Mouse (Mus musculus): ENCODE measurements around the gene Chtop. TPM values are rescaled to one million over a fixed set of nuclear protein-coding genes. Genes with fewer than 3 reads are reported as not detected.

Gene Chtop
- polyA plus RNA-seq, 1 experiment from 2014 or later, result 228 TPM

DNA sequence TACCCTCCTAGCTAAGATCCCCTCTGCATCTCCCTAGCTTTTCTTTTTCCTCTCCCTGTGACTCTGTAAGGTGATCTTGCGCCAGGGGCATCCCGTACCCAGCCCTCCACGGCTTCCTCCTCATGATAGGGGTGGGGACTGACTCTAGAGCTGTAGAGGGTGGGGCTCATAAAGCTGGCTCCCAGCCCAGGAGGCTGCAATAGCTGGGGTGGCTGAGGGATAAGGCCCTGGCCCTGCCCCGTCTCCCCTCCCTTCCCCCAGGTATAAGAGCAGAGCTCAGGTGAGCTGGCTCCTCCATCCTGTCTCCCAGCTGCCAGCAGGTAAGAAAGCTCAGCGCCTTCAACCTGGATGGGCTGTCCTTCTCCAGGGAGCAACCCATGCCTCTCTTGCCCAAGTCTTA lies 17.3 kb upstream of the Chtop start, which contains the start of gene S100a14:
Gene S100a14, plus strand, starts transcription at position 277 of the 400 bp plus-strand sequence.
- Histone ChIP-seq H3K9me3 (no peaks in the 10 kb centered on the region), H3K9ac (no peak within 1 kb of the TSS), H3K27me3 (no peaks in the 10 kb centered on the region), H3K4me1 (no peaks in the 10 kb centered on the region), H3K4me3 (replicated peaks) (no peak within 1 kb of the TSS), H3K36me3 (replicated peaks) (no peaks in the 10 kb centered on the region), H3K27ac (no peak within 1 kb of the TSS), H3K4me2 (no peak within 1 kb of the TSS)
- WGBS, result 84% methylated on average over 5 of the region's 5 CpGs
- no peak for ATAC-seq (ENCODE audit: low FRiP score)

DNA sequence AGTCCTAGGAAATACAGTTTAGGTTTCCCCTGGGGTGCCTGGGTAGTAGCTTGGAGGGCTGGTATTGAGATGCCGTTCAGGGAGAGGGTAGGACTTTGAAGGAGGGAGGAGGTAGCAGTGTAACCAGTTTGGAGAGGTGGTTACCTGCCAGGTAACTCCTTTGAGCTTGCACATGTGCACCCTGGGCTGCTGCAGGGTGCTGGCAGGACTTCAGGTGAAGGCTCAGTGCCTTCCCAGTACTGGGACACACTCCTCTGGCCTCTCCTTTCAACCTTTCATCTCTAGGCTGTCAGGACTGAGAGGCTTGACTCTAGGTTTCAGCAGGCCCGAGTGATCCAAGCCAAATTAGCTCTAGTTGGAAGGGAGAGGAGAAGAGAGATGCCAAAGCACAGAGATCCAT lies 16.8 kb upstream of the Chtop start:
- 92% methylated on average over 2 of the region's 2 CpGs for WGBS

DNA sequence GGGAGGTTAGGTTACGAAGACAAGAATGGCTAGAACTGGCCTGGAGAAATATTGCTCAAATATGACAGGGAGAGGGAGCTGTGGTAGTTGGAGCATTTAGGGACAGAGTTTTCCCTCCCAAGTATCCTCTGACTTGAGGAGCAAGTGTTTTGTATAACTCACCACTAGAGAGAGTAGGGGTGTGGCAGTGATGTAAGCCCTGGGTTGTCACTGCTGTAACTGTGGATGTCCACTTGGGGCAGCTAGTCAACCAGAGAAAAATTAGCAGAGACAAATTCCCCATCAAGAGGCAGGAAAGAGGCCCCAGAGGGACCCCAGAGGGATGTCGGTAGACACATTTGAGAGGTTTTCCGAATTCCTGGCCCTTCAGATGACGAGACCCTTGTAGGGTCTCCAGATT lies 16.1 kb upstream of the Chtop start:
- Histone ChIP-seq H3K4me3 (replicated peaks) (no peak overlapping the region), H3K4me2 (no peak overlapping the region), H3K27me3 (no peaks in the 10 kb centered on the region), H3K27ac (no peak overlapping the region), H3K4me1 (no peaks in the 10 kb centered on the region), H3K36me3 (replicated peaks) (no peaks in the 10 kb centered on the region), H3K9me3 (no peaks in the 10 kb centered on the region), H3K9ac (no peak overlapping the region)
- 70% methylated on average over 4 of the region's 4 CpGs for WGBS
- ATAC-seq (ENCODE audit: low FRiP score), result no peak

More for the DNA sequence above, 16.8 kb upstream of the Chtop start:
- Histone ChIP-seq H3K4me2 (no peak overlapping the region), H3K27ac (no peak overlapping the region), H3K9ac (no peak overlapping the region), H3K4me1 (no peaks in the 10 kb centered on the region), H3K27me3 (no peaks in the 10 kb centered on the region), H3K9me3 (no peaks in the 10 kb centered on the region), H3K36me3 (replicated peaks) (no peaks in the 10 kb centered on the region), H3K4me3 (replicated peaks) (no peak overlapping the region)
- no peak for ATAC-seq (ENCODE audit: low FRiP score)

DNA sequence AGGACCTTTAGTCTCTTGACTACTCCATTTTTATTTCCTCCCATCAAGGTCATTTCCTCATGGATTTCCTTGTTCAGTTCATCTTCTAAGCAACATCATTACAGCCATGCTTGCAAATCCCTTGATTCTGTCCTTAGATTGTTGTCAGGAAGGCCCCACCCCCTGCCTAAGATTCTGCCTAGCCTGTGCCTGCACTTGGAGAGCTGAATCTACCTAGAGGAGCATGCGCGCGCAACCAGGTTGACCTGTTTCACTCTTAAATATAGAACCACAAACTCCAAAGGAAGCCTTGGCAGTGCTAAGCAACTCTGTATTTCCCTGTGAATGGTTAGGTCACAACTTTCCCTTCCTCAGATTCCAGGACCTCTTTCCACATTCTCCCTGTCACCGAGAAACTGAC lies 8.4 kb upstream of the Chtop start:
- Histone ChIP-seq H3K9ac (no peak overlapping the region), H3K27me3 (peaks cover 38% of the 10 kb centered on the region), H3K27ac (no peak overlapping the region), H3K4me3 (replicated peaks) (no peak overlapping the region), H3K36me3 (replicated peaks) (no peaks in the 10 kb centered on the region), H3K4me1 (peaks cover 16% of the 10 kb centered on the region), H3K9me3 (no peaks in the 10 kb centered on the region), H3K4me2 (no peak overlapping the region)
- 86% methylated on average over 4 of the region's 4 CpGs for WGBS
- no peak for ATAC-seq (ENCODE audit: low FRiP score)

DNA sequence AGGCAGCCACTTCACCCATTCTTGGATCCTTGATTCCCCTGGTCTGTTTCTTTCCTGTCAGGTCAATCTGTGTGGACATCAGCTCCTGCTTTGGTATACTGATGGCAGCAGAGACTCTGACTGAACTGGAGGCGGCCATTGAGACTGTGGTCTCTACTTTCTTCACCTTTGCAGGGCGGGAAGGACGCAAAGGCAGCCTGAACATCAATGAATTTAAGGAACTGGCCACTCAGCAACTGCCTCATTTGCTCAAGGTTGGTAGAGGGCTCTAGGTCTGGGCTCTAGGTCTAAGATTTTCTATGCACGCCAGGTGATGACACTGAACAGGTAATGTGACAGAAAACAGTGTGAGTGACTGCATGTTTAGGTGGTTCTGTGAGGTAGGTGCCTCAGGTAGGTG lies 6.5 kb upstream of the Chtop start:
- H3K9ac ChIP-seq, result no peak overlapping the region
- H3K36me3 ChIP-seq (replicated peaks), result no peaks in the 10 kb centered on the region
- no peak overlapping the region for H3K27ac ChIP-seq
- ATAC-seq (ENCODE audit: low FRiP score), result no peak
- H3K27me3 ChIP-seq, result peaks cover 49% of the 10 kb centered on the region
- 86% methylated on average over 4 of the region's 4 CpGs for WGBS
- H3K4me3 ChIP-seq (replicated peaks), result no peak overlapping the region
- no peaks in the 10 kb centered on the region for H3K9me3 ChIP-seq
- H3K4me1 ChIP-seq, result peaks cover 16% of the 10 kb centered on the region
- H3K4me2 ChIP-seq, result no peak overlapping the region

DNA sequence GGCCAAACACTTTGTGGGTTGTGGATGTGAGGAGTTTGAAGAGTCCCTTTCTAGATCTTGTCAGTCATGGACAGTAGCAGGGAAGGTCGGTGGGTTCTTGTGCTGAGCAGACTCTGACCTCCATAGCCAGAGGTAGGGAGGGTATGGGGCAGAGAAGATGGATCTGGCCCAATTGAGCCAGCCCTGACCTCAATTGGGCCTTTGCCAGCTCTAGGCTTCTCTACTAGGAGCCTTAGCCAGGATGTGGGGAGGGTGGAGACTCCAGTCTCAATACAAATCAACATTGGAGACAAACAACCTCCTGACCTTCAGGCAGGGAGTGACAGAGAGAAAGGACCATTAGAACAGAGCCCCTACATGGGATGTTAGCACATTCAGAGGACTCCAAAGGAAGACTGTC lies 5.9 kb upstream of the Chtop start:
- no peaks in the 10 kb centered on the region for H3K36me3 ChIP-seq (replicated peaks)
- H3K4me2 ChIP-seq, result peak overlapping the region; percentile 60
- H3K9me3 ChIP-seq, result no peaks in the 10 kb centered on the region
- ATAC-seq (ENCODE audit: low FRiP score), result no peak
- peaks cover 48% of the 10 kb centered on the region for H3K27me3 ChIP-seq
- peak overlapping the region; percentile 32 for H3K4me3 ChIP-seq (replicated peaks)
- H3K4me1 ChIP-seq, result peaks cover 16% of the 10 kb centered on the region
- 57% methylated on average over 1 of the region's 1 CpGs for WGBS
- H3K9ac ChIP-seq, result peak overlapping the region; percentile 47; the same call in 1 of the 2 replicates
- H3K27ac ChIP-seq, result no peak overlapping the region

DNA sequence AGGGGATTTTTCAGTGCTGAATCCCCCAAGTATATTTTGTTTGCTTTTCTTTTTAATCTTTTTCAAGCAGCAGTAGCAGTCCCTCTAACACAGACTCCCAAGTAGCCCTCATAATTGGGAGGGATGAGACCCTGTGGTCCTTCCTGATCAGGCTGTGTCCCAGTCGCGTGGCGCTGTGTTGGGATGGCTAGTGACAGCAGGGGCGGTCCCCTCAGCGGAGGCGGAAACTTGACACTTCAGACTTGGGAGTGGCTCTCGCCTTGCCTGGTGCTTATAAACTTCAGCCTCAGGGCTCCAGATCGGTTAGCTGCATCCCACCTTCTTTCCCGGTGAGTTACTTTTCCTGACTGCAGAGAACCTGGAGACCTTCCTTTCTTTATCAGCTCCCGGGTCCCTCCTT lies 5.4 kb upstream of the Chtop start:
- ATAC-seq (ENCODE audit: low FRiP score), result peak; percentile 74; the same call in 1 of the 2 replicates
- peak overlapping the region; percentile 47 for H3K9ac ChIP-seq

DNA sequence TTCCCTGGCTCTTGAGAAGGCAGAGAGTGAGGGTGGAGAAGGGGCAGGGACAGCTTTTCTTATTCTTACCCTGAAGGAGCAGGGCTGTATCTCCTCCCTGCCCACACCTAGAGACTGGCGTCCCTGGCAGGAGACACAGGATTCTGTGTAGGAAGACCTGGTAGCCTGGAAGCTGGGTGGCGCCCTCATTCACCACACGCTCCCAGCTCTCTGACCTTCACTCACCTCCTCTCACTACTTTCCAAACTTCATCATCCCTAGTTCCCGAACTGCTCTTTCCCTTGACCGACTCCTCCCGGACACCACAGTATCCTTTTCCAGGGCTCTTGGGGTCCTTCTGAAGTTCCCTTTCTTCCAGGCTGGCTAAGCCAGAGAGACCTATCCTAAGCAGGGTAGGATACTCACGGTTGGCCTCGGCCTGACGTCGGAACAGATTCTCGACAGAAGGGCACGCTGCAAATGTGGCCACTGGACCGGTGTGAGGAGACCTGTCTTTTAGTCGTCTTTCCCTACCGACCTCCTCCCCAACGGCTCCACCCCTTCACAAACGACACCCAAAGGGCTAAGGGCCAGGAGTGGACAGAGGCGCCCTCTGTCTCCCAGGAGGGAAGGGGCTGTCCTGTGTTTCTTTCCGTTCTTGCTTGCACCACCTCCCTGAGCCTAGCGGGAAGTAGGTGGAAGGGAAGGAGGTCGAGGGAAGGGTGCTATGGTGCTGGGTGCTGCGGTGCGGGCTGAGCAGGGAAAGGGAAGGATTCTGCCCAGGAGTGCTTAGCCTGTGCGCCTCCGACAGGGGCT lies 4.7 kb upstream of the Chtop start, which contains the start of the genes S100a1 and S100a13:
Gene S100a1, minus strand, starts transcription at position 597 of the 795 bp plus-strand sequence.
Gene S100a13, plus strand, starts transcription at position 640 of the 795 bp plus-strand sequence.
- Histone ChIP-seq H3K36me3 (replicated peaks) (no peaks in the 10 kb centered on the region), H3K27ac (no peak within 1 kb of the TSS), H3K9me3 (no peaks in the 10 kb centered on the region), H3K27me3 (peaks cover 46% of the 10 kb centered on the region), H3K4me3 (replicated peaks) (peak within 1 kb of the TSS; percentile 32), H3K9ac (peak within 1 kb of the TSS; percentile 47), H3K4me1 (peaks cover 16% of the 10 kb centered on the region), H3K4me2 (peak within 1 kb of the TSS; percentile 60)
- ATAC-seq (ENCODE audit: low FRiP score), result no peak
- WGBS, result 3% methylated on average over 25 of the region's 25 CpGs

More for the DNA sequence above, 5.4 kb upstream of the Chtop start:
- peak overlapping the region; percentile 32 for H3K4me3 ChIP-seq (replicated peaks)
- no peaks in the 10 kb centered on the region for H3K36me3 ChIP-seq (replicated peaks)
- WGBS, result under 1% methylated on average over 10 of the region's 10 CpGs
- H3K4me1 ChIP-seq, result peaks cover 16% of the 10 kb centered on the region
- H3K4me2 ChIP-seq, result peak overlapping the region; percentile 60
- no peak overlapping the region for H3K27ac ChIP-seq
- H3K27me3 ChIP-seq, result peaks cover 46% of the 10 kb centered on the region
- no peaks in the 10 kb centered on the region for H3K9me3 ChIP-seq

DNA sequence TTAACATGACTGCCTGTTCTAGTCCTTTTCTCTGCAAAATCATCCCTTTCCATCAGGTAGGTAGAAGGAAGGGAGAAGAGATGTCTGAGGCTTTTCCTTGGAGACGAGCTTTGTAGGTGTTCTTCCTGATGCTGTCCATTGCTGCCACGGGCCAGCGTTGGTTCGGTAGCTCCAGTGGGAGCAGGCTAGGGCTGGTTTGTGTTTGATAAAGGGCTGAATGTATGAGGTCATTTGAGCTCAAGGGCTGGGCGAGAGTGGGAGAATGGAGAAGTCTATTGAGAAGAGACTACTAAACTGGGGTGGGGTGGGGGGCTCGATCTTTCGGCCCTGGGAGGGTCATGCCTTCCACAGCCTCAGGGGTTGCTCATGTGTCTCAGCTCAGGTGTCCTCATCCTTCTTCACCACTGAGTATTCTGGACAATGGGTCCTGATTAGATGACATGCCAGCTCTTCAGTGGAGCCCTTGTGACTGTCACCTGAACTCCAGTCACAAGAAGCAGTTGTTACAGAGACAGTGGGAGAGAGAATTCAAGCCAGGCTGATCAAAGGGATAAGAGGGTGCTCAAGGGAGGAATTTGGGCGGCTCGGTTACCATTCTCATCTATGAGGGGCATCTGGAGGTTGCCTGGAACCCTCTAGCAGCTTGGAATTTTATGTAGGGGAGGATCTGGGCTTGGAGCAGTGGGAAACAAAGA lies 3.8 kb upstream of the Chtop start:
- Histone ChIP-seq H3K4me1 (peaks cover 19% of the 10 kb centered on the region), H3K36me3 (replicated peaks) (no peaks in the 10 kb centered on the region), H3K4me3 (replicated peaks) (no peak overlapping the region), H3K27ac (no peak overlapping the region), H3K4me2 (no peak overlapping the region), H3K27me3 (peaks cover 46% of the 10 kb centered on the region), H3K9ac (no peak overlapping the region), H3K9me3 (no peaks in the 10 kb centered on the region)
- 78% methylated on average over 9 of the region's 9 CpGs for WGBS
- ATAC-seq (ENCODE audit: low FRiP score), result no peak

DNA sequence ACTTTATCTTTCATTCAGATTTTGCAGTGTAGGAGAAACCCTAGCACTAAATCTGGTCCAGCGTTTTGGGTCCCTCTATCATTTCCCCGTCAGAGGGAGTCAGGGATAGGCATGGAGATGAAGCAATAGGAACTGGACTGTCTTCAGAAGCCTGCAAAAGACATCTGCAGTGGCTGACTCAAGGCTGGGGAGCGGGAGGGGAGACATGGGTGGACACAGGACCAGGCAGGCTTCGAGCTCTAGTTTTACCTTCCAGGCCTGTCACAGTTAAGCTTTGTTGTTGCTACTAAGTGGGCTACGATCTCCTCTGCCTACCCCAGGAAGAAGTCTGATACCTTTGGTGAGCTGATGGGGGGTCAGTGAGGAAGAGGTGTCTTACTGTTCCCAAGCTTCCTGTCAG lies 3.0 kb upstream of the Chtop start:
- Histone ChIP-seq H3K27ac (no peak overlapping the region), H3K4me3 (replicated peaks) (no peak overlapping the region), H3K27me3 (peaks cover 46% of the 10 kb centered on the region), H3K9ac (no peak overlapping the region), H3K4me1 (peaks cover 27% of the 10 kb centered on the region), H3K36me3 (replicated peaks) (peaks cover 5% of the 10 kb centered on the region), H3K9me3 (no peaks in the 10 kb centered on the region), H3K4me2 (no peak overlapping the region)
- WGBS, result 92% methylated on average over 5 of the region's 5 CpGs
- no peak for ATAC-seq (ENCODE audit: low FRiP score)

DNA sequence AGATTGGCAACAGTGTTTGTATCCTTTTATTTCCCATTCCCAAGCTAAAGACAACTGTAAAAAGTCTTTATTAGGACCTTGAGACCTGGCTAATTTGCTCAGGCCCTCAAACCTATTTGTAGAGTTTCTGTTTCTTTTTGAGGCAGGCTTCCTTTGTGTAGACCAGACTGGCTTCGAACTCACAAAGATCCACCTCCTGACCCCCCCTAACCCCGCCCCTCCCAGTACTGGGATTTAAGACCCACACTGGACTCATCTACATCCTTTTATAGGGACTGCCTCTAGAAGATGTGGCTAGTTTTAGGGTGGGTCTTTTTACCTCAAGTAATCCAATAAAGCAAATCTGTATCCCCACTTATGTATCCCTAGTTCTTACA lies 437 bp upstream of the Chtop start:
- peak overlapping the region; percentile 91 for H3K4me3 ChIP-seq (replicated peaks)
- 11% methylated on average over 2 of the region's 2 CpGs for WGBS

DNA sequence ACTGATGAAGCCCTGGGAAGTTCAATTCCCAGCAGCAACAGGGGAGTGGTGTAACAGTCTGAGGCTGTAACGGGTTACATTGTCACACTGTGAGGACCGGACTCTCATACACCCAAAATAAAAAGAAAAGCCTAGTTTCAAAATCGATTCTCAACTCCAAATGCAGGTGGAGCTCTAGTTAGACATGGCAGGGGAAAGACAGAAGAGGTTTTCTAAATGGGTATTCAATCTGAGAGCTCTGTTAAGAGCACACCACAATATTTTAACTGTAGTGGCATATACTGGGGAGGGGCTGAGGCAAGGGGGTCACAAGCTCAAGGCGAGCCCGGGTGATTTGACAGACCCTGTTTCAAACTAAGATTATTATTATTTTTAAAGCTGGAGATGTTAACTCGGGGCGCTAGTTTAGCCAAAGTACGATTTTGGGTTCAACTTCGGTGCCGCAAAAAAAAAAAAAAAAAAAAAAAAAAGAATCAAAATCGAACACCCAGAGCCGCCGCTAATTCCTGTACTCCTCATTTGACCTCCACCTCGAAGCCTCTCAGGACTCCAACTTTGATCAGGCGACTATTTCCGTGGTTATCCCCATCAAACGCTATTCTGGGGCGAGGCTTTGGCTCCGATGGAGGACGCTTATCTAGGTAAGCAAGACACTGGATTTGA lies 880 bp downstream of the Chtop start:
- Histone ChIP-seq H3K4me2 (peak overlapping the region; percentile 83), H3K9me3 (no peaks in the 10 kb centered on the region), H3K36me3 (replicated peaks) (peaks cover 43% of the 10 kb centered on the region), H3K4me3 (replicated peaks) (peak overlapping the region; percentile 91), H3K9ac (peak overlapping the region; percentile 97), H3K27me3 (peaks cover 18% of the 10 kb centered on the region), H3K4me1 (peaks cover 14% of the 10 kb centered on the region), H3K27ac (peak overlapping the region; percentile 93)
- ATAC-seq (ENCODE audit: low FRiP score), result no peak
- 5% methylated on average over 20 of the region's 20 CpGs for WGBS

More for the DNA sequence above, 437 bp upstream of the Chtop start:
- peak overlapping the region; percentile 93; the same call in 1 of the 2 replicates for H3K27ac ChIP-seq
- H3K9me3 ChIP-seq, result no peaks in the 10 kb centered on the region
- H3K4me1 ChIP-seq, result peaks cover 23% of the 10 kb centered on the region
- H3K36me3 ChIP-seq (replicated peaks), result peaks cover 29% of the 10 kb centered on the region
- H3K9ac ChIP-seq, result no peak overlapping the region
- ATAC-seq (ENCODE audit: low FRiP score), result peak; percentile 37
- peaks cover 31% of the 10 kb centered on the region for H3K27me3 ChIP-seq
- H3K4me2 ChIP-seq, result peak overlapping the region; percentile 41

All from forebrain, embryonic 12.5 days (tissue).